Mouse (Mus musculus) megakaryocyte-erythroid progenitor cell, adult 5-6 weeks (primary cell): ENCODE measurements at regions not wholly inside any gene's neighbourhood (a gene's known extent, or its start where the extent isn't known, plus 50 kb on each side); places are given as distances from the start of the nearest gene placed in this dataset.
"Not testable (repeated sequence)": the region's sequence is repeated elsewhere in the genome, so short reads cannot be mapped to it uniquely, and the experiment has no call there.

Source experiments
- ATAC-seq: replicated peaks from 2 replicates; pipeline ENCODE4 v1.8.0; 2016; ENCODE audit warnings: mild to moderate bottlenecking, inconsistent platforms; ENCODE audit not compliant: severe bottlenecking, poor library complexity, low FRiP score, low TSS enrichment

GRCm38 (mm10) chr1:185902395-185902794 is 214.7 kb downstream of the Lyplal1 start:
- ATAC-seq: no peak

DNA sequence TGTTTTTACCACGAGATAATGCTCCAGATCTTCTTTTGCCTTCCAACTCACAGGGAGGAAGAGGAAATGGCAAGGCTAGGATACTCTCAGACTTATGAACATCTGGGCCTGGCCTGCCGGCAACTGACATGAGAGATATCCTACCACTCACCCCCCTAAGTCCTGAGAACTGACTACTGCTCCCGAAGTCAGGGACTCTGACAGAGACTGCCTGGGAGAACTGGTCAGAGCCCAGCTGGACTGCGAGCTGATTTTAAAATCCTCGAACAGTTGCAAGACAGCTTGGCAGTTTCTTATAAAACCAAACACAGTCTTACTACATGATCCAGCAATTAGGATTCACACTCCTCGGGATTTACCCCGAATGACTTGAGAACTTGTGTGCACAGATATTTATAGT is 211.4 kb downstream of the Lyplal1 start:
- ATAC-seq: no peak

GRCm38 (mm10) chr1:185915579-185915978 is 201.5 kb downstream of the Lyplal1 start:
- no peak for ATAC-seq

DNA sequence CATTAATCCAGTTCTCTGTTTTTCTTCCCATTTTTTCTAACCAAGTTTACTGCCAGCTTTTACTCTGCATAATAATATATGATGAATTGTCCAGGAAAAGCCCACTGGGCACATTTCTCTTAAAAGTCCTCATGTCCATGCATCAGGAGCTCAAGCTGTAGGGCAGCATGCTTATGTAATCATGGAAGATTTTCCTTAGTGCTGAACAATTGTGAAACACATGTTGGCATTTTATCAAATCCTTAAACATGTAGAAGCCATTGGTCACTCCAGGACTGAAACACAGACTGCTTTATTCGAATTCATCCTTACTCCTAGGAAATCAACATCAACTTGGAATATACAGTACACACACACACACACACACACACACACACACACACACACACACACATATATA is 198.4 kb downstream of the Lyplal1 start:
- ATAC-seq: no peak

- ATAC-seq: no peak
Measured at GRCm38 (mm10) chr1:185923723-185924122, 193.4 kb downstream of the Lyplal1 start.

- ATAC-seq: no peak
Measured at GRCm38 (mm10) chr1:185929000-185929399, 188.1 kb downstream of the Lyplal1 start.

DNA sequence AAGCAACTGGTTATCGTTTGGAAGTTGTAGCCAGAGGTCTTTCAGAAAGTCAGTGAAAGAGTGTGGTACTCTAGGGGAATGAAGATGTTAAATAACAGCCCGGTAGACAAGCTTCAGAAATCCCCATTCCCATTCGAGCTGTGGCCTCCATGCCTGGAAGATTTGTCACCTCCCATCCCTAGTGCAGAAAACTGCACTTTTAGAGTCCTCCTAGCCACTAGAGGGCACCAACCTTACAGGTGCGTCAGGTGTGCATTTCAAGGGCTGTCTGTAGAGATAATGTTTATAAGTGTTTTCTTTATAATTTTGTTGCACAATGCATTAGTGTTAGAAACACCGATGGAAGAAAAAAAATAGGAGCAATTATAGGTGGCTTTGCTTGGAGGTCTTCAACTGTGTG is 187.3 kb downstream of the Lyplal1 start:
- no peak for ATAC-seq

GRCm38 (mm10) chr1:185933623-185934022 is 183.5 kb downstream of the Lyplal1 start:
- ATAC-seq: no peak

- ATAC-seq: no peak
Measured at GRCm38 (mm10) chr1:185937026-185937425, 180.1 kb downstream of the Lyplal1 start.

- ATAC-seq: no peak
Measured at GRCm38 (mm10) chr1:185939914-185940313, 177.2 kb downstream of the Lyplal1 start.

- ATAC-seq: no peak
Measured at GRCm38 (mm10) chr1:185940511-185940910, 176.6 kb downstream of the Lyplal1 start.

GRCm38 (mm10) chr1:185951163-185951562 is 165.9 kb downstream of the Lyplal1 start:
- ATAC-seq: no peak

GRCm38 (mm10) chr1:185955821-185956220 is 161.3 kb downstream of the Lyplal1 start:
- ATAC-seq: not testable (repeated sequence)

DNA sequence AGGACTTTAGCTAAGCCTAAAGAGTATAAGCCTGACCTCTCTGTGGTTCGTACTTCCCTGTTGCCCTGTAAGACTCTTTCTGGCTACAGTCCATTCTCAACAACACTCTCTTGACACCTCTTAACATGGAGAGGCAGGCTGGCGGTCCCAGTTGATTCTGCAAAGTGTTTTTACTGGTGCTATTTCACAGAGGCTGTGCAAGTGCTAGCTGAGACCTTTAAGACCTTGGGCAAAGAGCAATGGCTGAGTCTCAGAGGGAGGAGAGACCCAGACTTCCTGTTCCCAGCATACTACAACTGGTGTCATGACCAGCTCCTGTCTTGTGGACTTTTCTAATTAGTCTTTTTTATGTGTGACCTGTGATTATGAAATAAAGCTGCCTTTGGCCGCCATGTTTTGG is 159.6 kb downstream of the Lyplal1 start:
- ATAC-seq: no peak

- no peak for ATAC-seq
Measured at GRCm38 (mm10) chr1:185958276-185958675, 158.8 kb downstream of the Lyplal1 start.

- no peak for ATAC-seq
Measured at GRCm38 (mm10) chr1:185962606-185963005, 154.5 kb downstream of the Lyplal1 start.

GRCm38 (mm10) chr1:185963773-185964172 is 153.3 kb downstream of the Lyplal1 start:
- ATAC-seq: no peak

DNA sequence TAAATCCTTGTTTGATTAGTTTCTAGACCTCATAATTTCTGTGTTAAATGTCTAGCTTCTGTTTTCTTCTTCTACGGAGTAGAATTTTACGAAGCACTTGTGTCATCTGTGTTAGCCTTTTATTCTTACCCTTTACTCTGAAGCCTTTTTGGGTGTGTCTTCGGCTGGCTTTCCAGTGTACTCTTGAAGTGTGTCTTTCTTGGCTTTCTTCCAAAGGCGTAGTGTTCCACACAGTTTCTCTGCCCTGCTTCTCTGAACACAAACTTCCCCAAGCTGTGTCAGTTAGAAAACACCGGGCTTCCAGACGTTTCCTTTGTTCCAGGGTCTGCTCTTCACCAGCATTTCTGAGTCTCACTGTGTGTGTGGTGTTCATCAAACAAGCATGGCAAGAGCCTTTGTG is 152.7 kb downstream of the Lyplal1 start:
- no peak for ATAC-seq

GRCm38 (mm10) chr1:185967227-185967626 is 149.9 kb downstream of the Lyplal1 start:
- ATAC-seq: no peak

DNA sequence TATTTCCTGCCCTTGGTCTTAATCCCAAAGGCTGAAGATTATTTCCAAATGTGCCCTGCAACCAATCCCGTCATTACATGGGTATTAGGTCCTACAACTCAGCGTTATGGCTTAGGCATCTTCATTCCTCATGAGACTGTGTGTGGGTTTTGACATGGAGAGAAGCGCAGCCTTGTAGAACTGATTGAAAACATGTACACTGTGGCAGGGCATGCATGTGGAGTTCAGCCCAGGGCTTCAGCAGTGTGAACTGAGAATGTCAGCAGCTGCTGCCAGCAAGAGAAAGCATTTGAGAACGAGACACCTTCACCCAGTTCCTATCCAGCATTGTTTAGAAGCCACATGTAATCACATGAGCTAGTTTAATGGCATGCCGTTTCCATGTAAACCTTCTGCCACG is 149.3 kb downstream of the Lyplal1 start:
- ATAC-seq: no peak

DNA sequence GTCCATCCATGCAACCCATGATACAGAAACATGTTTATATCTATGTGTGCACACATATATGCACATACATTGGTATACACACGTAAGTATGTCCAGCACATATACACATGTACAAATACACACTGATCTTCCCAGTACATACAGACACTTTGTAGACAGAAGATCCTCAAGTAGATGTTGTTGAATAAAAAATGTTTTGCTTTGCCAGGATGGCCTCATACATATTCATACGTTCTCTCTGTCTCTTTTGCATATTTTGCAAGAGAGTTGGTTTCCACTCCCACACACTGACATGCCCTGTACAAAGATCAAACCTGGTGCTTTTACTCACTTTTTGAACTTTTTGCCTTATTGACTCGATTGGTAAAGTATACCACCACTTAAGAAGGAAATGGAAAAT is 148.5 kb downstream of the Lyplal1 start:
- no peak for ATAC-seq

- ATAC-seq: no peak
Measured at GRCm38 (mm10) chr1:185969231-185969630, 147.9 kb downstream of the Lyplal1 start.
